Mouse (Mus musculus) mature B cell (primary cell): Measurements from ENCODE around the gene Npff.

Experiments used
- in situ Hi-C: fragments of 300-500 bp; cut with MboI; formaldehyde crosslinking; loops from 2 replicates; pipeline ENCODE4 v1.14.3; 2019

The Npff gene

GRCm38 (mm10) chr15:102519211-102520141 lies 5.3 kb downstream of the Npff start:
- in situ Hi-C loops, result no loop called here

- in situ Hi-C loops, result no loop called here
Observed at GRCm38 (mm10) chr15:102518859-102519201, 5.9 kb downstream of the Npff start.

- in situ Hi-C loops, result no loop called here
Observed at GRCm38 (mm10) chr15:102517976-102518858, 6.5 kb downstream of the Npff start, which contains the start of gene Tarbp2. Gene Tarbp2 (plus strand): TSS chr15:102518192.

GRCm38 (mm10) chr15:102517631-102517975 lies 7.1 kb downstream of the Npff start:
- in situ Hi-C loops, result no loop called here

GRCm38 (mm10) chr15:102516728-102517404 lies 7.9 kb downstream of the Npff start, which contains the start of gene Map3k12:
Gene Map3k12 (minus strand): TSS chr15:102517064.
- in situ Hi-C loops, result no loop called here

GRCm38 (mm10) chr15:102516293-102516692 lies 8.4 kb downstream of the Npff start:
- in situ Hi-C loops, result no loop called here

GRCm38 (mm10) chr15:102515791-102516190 lies 9.0 kb downstream of the Npff start:
- in situ Hi-C loops, result no loop called here

- in situ Hi-C loops, result no loop called here
Observed at GRCm38 (mm10) chr15:102515261-102515660, 9.5 kb downstream of the Npff start.

- in situ Hi-C loops, result no loop called here
Observed at GRCm38 (mm10) chr15:102513004-102513403, 11.7 kb downstream of the Npff start.

GRCm38 (mm10) chr15:102512471-102512870 lies 12.3 kb downstream of the Npff start:
- in situ Hi-C loops, result no loop called here

- in situ Hi-C loops, result no loop called here
Observed at GRCm38 (mm10) chr15:102512010-102512409, 12.7 kb downstream of the Npff start.

- in situ Hi-C loops, result no loop called here
Observed at GRCm38 (mm10) chr15:102511285-102511833, 13.4 kb downstream of the Npff start.

GRCm38 (mm10) chr15:102510590-102511284 lies 14.0 kb downstream of the Npff start:
- in situ Hi-C loops, result no loop called here

GRCm38 (mm10) chr15:102510110-102510509 lies 14.6 kb downstream of the Npff start:
- in situ Hi-C loops, result no loop called here

- in situ Hi-C loops, result no loop called here
Observed at GRCm38 (mm10) chr15:102508336-102508735, 16.4 kb downstream of the Npff start.

- in situ Hi-C loops, result no loop called here
Observed at GRCm38 (mm10) chr15:102507561-102507960, 17.2 kb downstream of the Npff start.

- in situ Hi-C loops, result no loop called here
Observed at GRCm38 (mm10) chr15:102506864-102507263, 17.9 kb downstream of the Npff start.

GRCm38 (mm10) chr15:102506464-102506830 lies 18.3 kb downstream of the Npff start:
- in situ Hi-C loops, result no loop called here

- in situ Hi-C loops, result no loop called here
Observed at GRCm38 (mm10) chr15:102505770-102506463, 18.8 kb downstream of the Npff start.

GRCm38 (mm10) chr15:102505073-102505769 lies 19.5 kb downstream of the Npff start:
- in situ Hi-C loops, result no loop called here
